Mouse (Mus musculus) ES-CJ7 (cell line): Measurements from ENCODE around the gene Hba-a1.
"Not testable (repeated sequence)": the region's sequence is repeated elsewhere in the genome, so short reads cannot be mapped to it uniquely, and the experiment has no call there.

Experiments
- DNase-seq: peaks from one replicate; pipeline ENCODE4 v3.0.0; 2011; ENCODE audit warnings: low read depth, low spot score

Gene Hba-a1

GRCm38 (mm10) chr11:32262674-32263415, 20.5 kb upstream of the Hba-a1 start:
- no peak for DNase-seq

GRCm38 (mm10) chr11:32265117-32265738, 18.1 kb upstream of the Hba-a1 start:
- no peak for DNase-seq

- no peak for DNase-seq
These were observed 17.1 kb upstream of the Hba-a1 start for GRCm38 (mm10) chr11:32266194-32266593.

- no peak for DNase-seq
These were observed 16.5 kb upstream of the Hba-a1 start for GRCm38 (mm10) chr11:32266776-32267175.

- peak; percentile 94 for DNase-seq
These were observed 16.0 kb upstream of the Hba-a1 start, which contains the start of gene Nprl3 for GRCm38 (mm10) chr11:32267188-32267884. Nprl3 (minus strand) TSS chr11:32267707.

- peak; percentile 27 for DNase-seq
These were observed 15.3 kb upstream of the Hba-a1 start for GRCm38 (mm10) chr11:32267964-32268363.

- no peak for DNase-seq
These were observed 14.4 kb upstream of the Hba-a1 start for GRCm38 (mm10) chr11:32268952-32269351.

- no peak for DNase-seq
These were observed 12.1 kb upstream of the Hba-a1 start for GRCm38 (mm10) chr11:32271178-32271577.

GRCm38 (mm10) chr11:32276347-32276746, 7.0 kb upstream of the Hba-a1 start, which contains the start of gene Hba-x:
Hba-x (plus strand) TSS chr11:32276400.
- DNase-seq: no peak

- no peak for DNase-seq
These were observed 5.4 kb upstream of the Hba-a1 start for GRCm38 (mm10) chr11:32277736-32278457.

GRCm38 (mm10) chr11:32278458-32278957, 4.8 kb upstream of the Hba-a1 start:
- no peak for DNase-seq

- no peak for DNase-seq
These were observed 2.7 kb upstream of the Hba-a1 start for GRCm38 (mm10) chr11:32280646-32281045.

- no peak for DNase-seq
These were observed 1.7 kb upstream of the Hba-a1 start for GRCm38 (mm10) chr11:32281416-32282144.

- not testable (repeated sequence) for DNase-seq
These were observed 1.3 kb downstream of the Hba-a1 start for GRCm38 (mm10) chr11:32284582-32284981.

GRCm38 (mm10) chr11:32285031-32285775, 1.9 kb downstream of the Hba-a1 start:
- DNase-seq: no peak

- not testable (repeated sequence) for DNase-seq
These were observed 2.6 kb downstream of the Hba-a1 start for GRCm38 (mm10) chr11:32285887-32286286.

- DNase-seq: peak; percentile 64
These were observed 3.6 kb downstream of the Hba-a1 start, which contains the start of gene Hbq1b for GRCm38 (mm10) chr11:32286695-32287492. Hbq1b (plus strand) TSS chr11:32286965.

- peak; percentile 19 for DNase-seq
These were observed 4.1 kb downstream of the Hba-a1 start for GRCm38 (mm10) chr11:32287493-32287825.

GRCm38 (mm10) chr11:32292819-32293218, 9.5 kb downstream of the Hba-a1 start:
- not testable (repeated sequence) for DNase-seq
